Mouse (Mus musculus) CH12.LX (cell line): Measurements from ENCODE around the gene Ccdc24. TPM values are rescaled to one million over a fixed set of nuclear protein-coding genes. Genes with fewer than 3 reads are reported as not detected.

ENCODE experiments used
- DNase-seq: peaks from one replicate; pipeline ENCODE4 v3.0.0-alpha.2; 2013; ENCODE audit errors: extremely low read depth
- H3K27ac ChIP-seq: 2 replicates; pipeline ENCODE4 v1.5.1; 2012; ENCODE audit warnings: low read depth, mild to moderate bottlenecking, control low read depth, moderate library complexity; ENCODE audit not compliant: insufficient read depth
- H3K27me3 ChIP-seq: replicated peaks from 2 replicates; pipeline ENCODE3; 2012; ENCODE audit warnings: inconsistent platforms
- H3K36me3 ChIP-seq, 2 experiments: replicated peaks in 1 of 2; 2 replicates each; pipeline versions ENCODE3 to v1.6.1; 2012; ENCODE audit warnings: inconsistent platforms in 1 of 2, low read length in 1 of 2, mild to moderate bottlenecking in 1 of 2, mixed read lengths in 1 of 2, moderate library complexity in 1 of 2; ENCODE audit not compliant: control insufficient read depth in 1 of 2, insufficient read depth in 1 of 2
- H3K4me1 ChIP-seq, 2 experiments: 2 replicates each; pipeline ENCODE4 v1.6.1; 2012; ENCODE audit warnings: inconsistent platforms in 1 of 2, moderate library complexity in 1 of 2; ENCODE audit not compliant: insufficient read depth in 2 of 2, control insufficient read depth in 1 of 2
- H3K4me2 ChIP-seq: 2 replicates; pipeline ENCODE4 v1.6.1; 2012; ENCODE audit warnings: low read depth, mild to moderate bottlenecking, control low read depth; ENCODE audit not compliant: poor library complexity, insufficient read depth, severe bottlenecking
- H3K4me3 ChIP-seq, 3 experiments: fragments of 150-350 bp in 1 of 3; sonication (generic) in 1 of 3; replicated peaks in 1 of 3; 2 replicates each; pipeline versions ENCODE3 to v1.5.1; 2011 to 2012; ENCODE audit warnings: low read depth in 2 of 3, low read length in 2 of 3, mild to moderate bottlenecking in 2 of 3, moderate library complexity in 2 of 3, control low read depth in 1 of 3, improper control_type of control experiment in 1 of 3, inconsistent platforms in 1 of 3, mixed read lengths in 1 of 3; ENCODE audit not compliant: poor library complexity in 1 of 3
- H3K79me2 ChIP-seq: replicated peaks from 2 replicates; pipeline ENCODE4 v1.6.1; 2012; ENCODE audit warnings: mild to moderate bottlenecking, moderate library complexity; ENCODE audit not compliant: control insufficient read depth, poor library complexity, insufficient read depth, severe bottlenecking; ENCODE audit errors: extremely low read depth
- H3K9ac ChIP-seq: 2 replicates; pipeline ENCODE4 v1.6.1; 2012; ENCODE audit warnings: low read depth, mild to moderate bottlenecking, control low read depth, moderate library complexity; ENCODE audit not compliant: insufficient read depth
- H3K9me3 ChIP-seq: replicated peaks from 2 replicates; pipeline ENCODE3; 2012; ENCODE audit warnings: low read length, inconsistent platforms, mixed read lengths
- CTCF ChIP-seq, 2 experiments: IDR thresholded peaks in 1 of 2; conservative IDR thresholded peaks in 1 of 2; 2 replicates each; pipeline ENCODE4 v1.5.1; 2011 to 2012; ENCODE audit warnings: low read depth in 2 of 2, low read length in 2 of 2, improper control_type of control experiment in 1 of 2, inconsistent platforms in 1 of 2, mild to moderate bottlenecking in 1 of 2, moderate library complexity in 1 of 2
- E2F4 ChIP-seq: IDR thresholded peaks from 2 replicates; pipeline ENCODE4 v1.6.1; 2011; ENCODE audit warnings: low read depth, low read length, improper control_type of control experiment; ENCODE audit not compliant: insufficient replicate concordance
- ELF1 ChIP-seq: IDR thresholded peaks from 2 replicates; pipeline ENCODE4 v1.6.1; 2014; ENCODE audit warnings: low read depth, mild to moderate bottlenecking, inconsistent platforms, low read length, improper control_type of control experiment
- GABPA ChIP-seq: IDR thresholded peaks from 2 replicates; pipeline ENCODE4 v1.6.1; 2012; ENCODE audit warnings: low read depth, low read length, improper control_type of control experiment, inconsistent platforms; ENCODE audit not compliant: insufficient replicate concordance
- IRF4 ChIP-seq: IDR thresholded peaks from 2 replicates; pipeline ENCODE4 v1.6.1; 2014; ENCODE audit warnings: low read depth, mild to moderate bottlenecking, inconsistent platforms, low read length, improper control_type of control experiment
- JUND ChIP-seq: conservative IDR thresholded peaks from 2 replicates; pipeline ENCODE4 v1.6.1; 2011; ENCODE audit warnings: low read depth, low read length, improper control_type of control experiment
- MAFK ChIP-seq: IDR thresholded peaks from 2 replicates; pipeline ENCODE4 v1.6.1; 2011; ENCODE audit warnings: low read length, improper control_type of control experiment; ENCODE audit not compliant: insufficient replicate concordance
- MAX ChIP-seq: IDR thresholded peaks from 2 replicates; pipeline ENCODE4 v1.6.1; 2011; ENCODE audit warnings: low read length, improper control_type of control experiment
- MAZ ChIP-seq: IDR thresholded peaks from 2 replicates; pipeline ENCODE4 v1.6.1; 2012; ENCODE audit warnings: low read depth, mild to moderate bottlenecking, inconsistent platforms, low read length, improper control_type of control experiment, moderate library complexity
- NELFE ChIP-seq: IDR thresholded peaks from 2 replicates; pipeline ENCODE4 v1.6.1; 2011; ENCODE audit warnings: low read depth, low read length, improper control_type of control experiment
- POLR2A ChIP-seq: IDR thresholded peaks from 2 replicates; pipeline ENCODE4 v1.6.1; 2011; ENCODE audit warnings: low read depth, mild to moderate bottlenecking, improper control_type of control experiment, low read length
- POLR2AphosphoS2 ChIP-seq: IDR thresholded peaks from 2 replicates; pipeline ENCODE4 v1.6.1; 2011; ENCODE audit warnings: low read depth, low read length, improper control_type of control experiment
- RCOR1 ChIP-seq: conservative IDR thresholded peaks from 2 replicates; pipeline ENCODE4 v1.6.1; 2012; ENCODE audit warnings: low read depth, mild to moderate bottlenecking, inconsistent platforms, low read length, improper control_type of control experiment
- UBTF ChIP-seq: IDR thresholded peaks from 2 replicates; pipeline ENCODE4 v1.6.1; 2012; ENCODE audit warnings: low read depth, mild to moderate bottlenecking, inconsistent platforms, low read length, improper control_type of control experiment, moderate library complexity
- ZC3H11A ChIP-seq: IDR thresholded peaks from 2 replicates; pipeline ENCODE4 v1.6.1; 2012; ENCODE audit warnings: low read depth, mild to moderate bottlenecking, inconsistent platforms, low read length, improper control_type of control experiment
- ZNF384 ChIP-seq: IDR thresholded peaks from 2 replicates; pipeline ENCODE4 v1.6.1; 2012; ENCODE audit warnings: low read depth, low read length, improper control_type of control experiment, inconsistent platforms
- dilution Hi-C: fragments of 300-500 bp; cut with MboI; formaldehyde crosslinking; loops from 2 replicates; pipeline ENCODE4 v1.14.3; 2020; ENCODE audit warnings: low sequenced_read_pairs; ENCODE audit not compliant: extremely low pct_unique_long_range_greater_than_20kb, extremely low pct_ligation_motif_present
- in situ Hi-C: fragments of 300-500 bp; cut with MboI; formaldehyde crosslinking; loops from 3 replicates; pipeline ENCODE4 v1.14.3; 2019; ENCODE audit warnings: low sequenced_read_pairs, low pct_ligation_motif_present, low pct_unique_long_range_greater_than_20kb, mixed read lengths
- polyA plus RNA-seq: library from polyadenylated mRNA; unstranded; fragments of >175 nt; gene quantifications from 2 replicates; pipeline ENCODE4 v1.2.1, GENCODE M21; 2012; ENCODE audit warnings: low read depth; ENCODE audit not compliant: insufficient read length
- total RNA-seq, 2 experiments: library from RNA; depleted of rRNA; stranded (reverse); fragments of 300-350 nt in 1 of 2; fragments of >200 nt in 1 of 2; gene quantifications; 2 replicates each; pipeline ENCODE4 v1.2.3; 2012 to 2014

Ccdc24 gene
- total and polyA plus RNA-seq, 3 experiments: 0.81 to 0.93 TPM; not detected in 1

DNA sequence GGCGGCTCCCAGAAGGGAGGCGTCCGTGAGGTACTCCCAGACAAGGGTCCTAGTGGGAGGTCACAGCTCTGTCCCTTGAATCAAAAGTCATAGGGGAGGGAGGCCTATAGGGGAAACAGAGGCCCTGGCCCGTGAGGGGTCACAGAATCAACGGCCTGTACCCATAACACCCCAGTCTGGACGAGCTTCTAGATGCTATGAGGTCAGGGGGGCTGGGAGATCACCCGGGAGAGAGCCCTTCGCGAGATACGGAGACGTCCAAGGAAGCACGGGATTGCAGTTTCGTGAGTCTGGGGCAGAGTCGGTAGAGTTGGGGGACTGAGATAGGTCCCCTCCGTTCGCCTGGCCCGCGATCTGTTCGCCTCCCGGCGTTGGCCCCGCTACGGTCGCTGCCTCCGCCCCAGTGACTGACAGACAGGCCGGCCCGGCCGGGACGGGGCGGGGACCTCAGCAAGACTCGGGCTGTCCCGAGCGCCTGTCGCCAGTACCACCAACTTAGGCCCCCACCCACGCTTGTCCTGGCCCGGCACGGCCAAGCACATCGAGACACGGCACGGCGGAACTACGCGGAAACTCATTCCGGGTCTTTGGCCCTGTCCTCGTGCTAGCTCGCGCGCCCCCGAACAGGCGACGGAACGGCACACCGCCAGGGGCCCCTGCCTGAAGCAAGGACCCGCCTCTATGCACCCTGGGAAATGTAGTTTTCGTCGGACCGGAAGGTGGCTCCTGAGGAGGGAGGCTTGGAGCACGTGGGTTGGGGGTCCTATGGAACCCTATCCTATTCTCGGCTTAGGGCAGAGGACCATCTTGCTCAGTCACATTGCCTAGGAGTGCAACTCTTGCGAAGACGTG, 42.5 kb upstream of the Ccdc24 start, which contains the start of gene Ipo13 (continued):
- peak; percentile 66; the same call in 1 of the 2 replicates for TF ChIP-seq MAZ

GRCm38 (mm10) chr4:117914031-117914430, 41.7 kb upstream of the Ccdc24 start:
- Histone ChIP-seq H3K27ac (no peak overlapping the region), H3K9me3 (no peaks in the 10 kb centered on the region), H3K79me2 (peaks cover 12% of the 10 kb centered on the region; the same call in 1 of the 2 replicates), H3K36me3 (peaks cover 13 to 44% of the 10 kb centered on the region in 2 experiments), H3K4me1 (peaks cover 6 to 60% of the 10 kb centered on the region in 2 experiments; a peak in 3 of 4 replicates), H3K4me2 (peak overlapping the region; percentile 89), H3K9ac (peak overlapping the region; percentile 82), H3K27me3 (no peaks in the 10 kb centered on the region), H3K4me3 (peak overlapping the region; percentile 84 to 96 (median 86))
- dilution Hi-C loops: no loop called here
- in situ Hi-C loops: loop anchor here (10.0 kb wide), 1 partner anchor 151 kb away; no protein-coding TSS in a partner anchor
- no peak for DNase-seq
- no peak for TF ChIP-seq GABPA
- no peak for TF ChIP-seq IRF4
- TF ChIP-seq MAX: no peak
- TF ChIP-seq ELF1: no peak
- no peak for TF ChIP-seq JUND
- TF ChIP-seq CTCF (conservative IDR thresholded peaks at IDR 0.05 in 1 of 2, IDR thresholded peaks at IDR 0.05 in 1 of 2; ENCODE audit: low read depth in 2 of 2, low read length in 2 of 2): no peak
- no peak for TF ChIP-seq E2F4
- TF ChIP-seq, all 38 proteins: peak for 0

DNA sequence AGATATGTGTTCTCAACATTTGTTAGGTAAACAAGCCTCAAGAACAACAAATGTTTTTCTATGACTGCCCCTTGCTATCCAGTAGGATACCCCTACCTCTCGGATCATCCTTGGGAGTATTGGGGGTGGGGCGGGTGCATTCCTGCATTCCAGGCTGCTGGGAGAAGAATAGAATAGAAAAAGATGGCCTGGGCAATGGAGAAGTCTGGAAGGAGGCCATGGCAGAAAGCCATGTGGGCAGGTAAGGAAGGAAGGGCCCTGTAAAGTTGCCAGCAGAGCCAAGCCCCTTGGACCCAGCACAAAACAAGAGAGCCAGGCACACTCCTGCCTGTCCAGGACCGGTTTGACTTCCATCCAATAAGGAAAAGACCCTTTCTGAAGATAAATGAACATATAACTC, 41.1 kb upstream of the Ccdc24 start:
- Histone ChIP-seq H3K36me3 (peaks cover 13 to 49% of the 10 kb centered on the region in 2 experiments), H3K4me3 (peak overlapping the region in 1 of 3 experiments; percentile 84), H3K4me2 (peak overlapping the region; percentile 89; the same call in 1 of the 2 replicates), H3K27me3 (no peaks in the 10 kb centered on the region), H3K27ac (no peak overlapping the region), H3K9ac (peak overlapping the region; percentile 82), H3K79me2 (peaks cover 12% of the 10 kb centered on the region; the same call in 1 of the 2 replicates), H3K9me3 (no peaks in the 10 kb centered on the region), H3K4me1 (peaks cover 6 to 58% of the 10 kb centered on the region in 2 experiments; a peak in 3 of 4 replicates)
- dilution Hi-C loops: no loop called here
- in situ Hi-C loops: loop anchor here (10.0 kb wide), 1 partner anchor 151 kb away; no protein-coding TSS in a partner anchor
- TF ChIP-seq JUND (no peak), RCOR1 (no peak), MAFK (no peak), POLR2A (no peak), ELF1 (no peak), NELFE (no peak), IRF4 (no peak), ZNF384 (no peak), E2F4 (no peak), ZC3H11A (no peak), UBTF (no peak), POLR2AphosphoS2 (no peak)
- no peak for DNase-seq
